Mouse (Mus musculus) layer of hippocampus, adult 11-12 months (tissue): ENCODE measurements around the gene Fam213b.

ENCODE experiments used
- DNase-seq: peaks from one replicate; pipeline ENCODE4 v3.0.0; 2022; ENCODE audit warnings: low spot score

Gene Fam213b

DNA sequence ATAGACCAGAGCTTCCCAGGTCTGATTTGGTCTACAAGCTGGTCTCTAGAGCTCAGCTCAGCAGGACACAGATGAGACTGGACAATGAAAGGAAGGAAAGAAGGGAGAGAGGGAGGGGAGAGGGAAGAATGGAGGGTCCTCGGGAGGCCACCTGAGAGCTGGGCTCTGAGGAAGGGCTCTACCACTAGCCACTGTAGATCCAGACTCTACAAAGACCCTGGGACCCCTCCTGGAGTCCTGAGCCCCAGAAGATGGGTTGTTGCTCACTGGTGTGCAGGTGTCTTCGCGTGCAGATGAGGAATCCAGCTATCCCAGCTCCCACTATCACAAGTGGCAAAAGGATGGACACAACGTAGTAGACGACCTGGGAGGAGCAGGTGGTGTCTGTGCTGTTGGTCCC, 24.0 kb upstream of the Fam213b start:
- no peak for DNase-seq

DNA sequence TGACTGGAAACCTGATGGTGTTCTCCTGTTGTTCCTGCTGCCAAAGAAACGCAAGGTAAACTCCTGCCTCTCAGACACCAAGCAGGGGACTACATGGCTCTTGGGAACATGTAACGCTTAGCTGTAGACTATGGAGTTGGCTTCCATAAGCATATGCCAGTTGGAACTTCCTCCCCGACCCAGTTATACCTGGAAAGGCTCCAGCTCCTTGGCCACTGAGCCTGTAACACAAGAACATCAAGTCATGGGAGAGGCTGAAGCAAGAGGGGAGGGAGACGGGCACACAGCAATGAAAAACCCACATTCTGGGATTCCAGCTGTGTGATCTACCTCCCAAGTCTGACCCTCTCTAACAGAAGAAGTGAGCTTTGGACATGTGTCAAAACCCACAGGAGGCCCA, 23.4 kb upstream of the Fam213b start:
- no peak for DNase-seq

DNA sequence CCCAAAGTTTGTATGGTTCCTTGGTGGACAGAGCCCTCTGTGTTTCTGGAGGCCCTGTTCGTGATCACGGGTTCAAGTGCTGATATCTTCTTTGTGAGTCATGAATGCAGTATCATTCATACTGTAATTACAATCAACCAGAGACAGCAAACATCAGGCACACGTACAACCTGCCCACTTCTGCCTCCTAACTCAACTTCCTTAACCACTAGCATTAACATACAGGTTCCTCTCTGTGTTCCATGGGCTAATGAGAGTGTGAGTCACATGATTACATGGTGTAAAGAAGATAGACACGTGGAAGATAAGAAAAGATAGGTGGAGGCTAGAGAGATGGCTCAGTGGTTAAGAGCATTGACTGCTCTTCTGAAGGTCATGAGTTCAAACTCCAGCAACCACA, 17.7 kb upstream of the Fam213b start:
- no peak for DNase-seq

DNA sequence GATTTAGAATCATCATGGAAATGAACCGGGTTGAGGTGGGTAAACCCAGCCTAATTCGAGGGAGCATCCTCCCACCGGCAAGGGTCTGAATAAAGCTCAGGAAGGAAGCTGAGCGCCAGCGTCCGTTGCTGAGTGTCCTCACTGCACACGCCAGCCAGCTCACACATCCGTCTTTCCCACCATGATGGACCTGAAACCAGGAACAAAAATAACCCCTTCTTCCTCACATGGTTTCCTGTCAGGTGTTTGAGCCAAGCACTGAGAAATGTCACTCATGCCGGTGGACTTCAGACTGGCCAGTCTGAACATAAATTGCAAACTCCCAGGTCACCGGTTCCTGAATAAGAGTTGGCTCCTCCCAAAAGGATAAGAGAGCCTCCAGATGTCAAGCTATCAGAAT, 16.4 kb upstream of the Fam213b start:
- DNase-seq = no peak

DNA sequence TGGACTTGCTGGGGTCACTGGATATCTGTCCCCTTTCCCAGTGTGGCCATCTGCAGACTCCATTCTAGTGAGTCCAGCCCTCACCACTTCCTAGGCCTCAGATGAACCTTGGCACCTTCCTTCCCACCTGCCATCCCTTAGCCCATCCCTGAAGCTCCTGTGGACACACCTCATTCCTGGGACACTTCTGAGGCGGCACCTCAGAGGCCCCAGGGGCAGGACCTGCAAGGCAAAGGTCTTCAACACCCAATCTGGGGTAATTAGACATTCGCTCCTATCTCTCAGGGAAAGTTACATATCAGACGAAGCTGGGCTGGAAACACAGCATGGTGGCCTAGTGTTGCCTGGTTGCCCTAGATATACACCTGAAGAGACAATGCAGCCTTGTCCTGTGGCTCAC, 15.8 kb upstream of the Fam213b start:
- DNase-seq = no peak

DNA sequence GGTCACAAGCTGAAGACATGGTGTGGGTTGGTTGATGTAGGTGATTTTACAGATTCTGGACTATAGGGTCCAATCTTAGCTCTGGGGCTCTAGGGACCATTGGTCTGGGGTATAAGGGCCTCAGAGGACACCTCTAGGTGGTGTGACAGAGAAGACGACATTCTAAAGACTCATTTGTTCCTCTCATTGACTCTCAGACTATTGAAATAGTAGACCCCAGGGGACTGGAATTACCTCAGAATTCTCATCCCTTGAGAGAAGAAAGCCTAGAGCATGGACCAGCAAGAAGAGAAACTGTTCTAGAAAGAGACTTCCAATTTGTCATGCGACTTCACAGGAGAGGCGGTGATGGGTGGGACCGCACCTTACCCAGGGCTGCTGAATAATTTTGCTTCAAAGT, 15.3 kb upstream of the Fam213b start:
- no peak for DNase-seq

DNA sequence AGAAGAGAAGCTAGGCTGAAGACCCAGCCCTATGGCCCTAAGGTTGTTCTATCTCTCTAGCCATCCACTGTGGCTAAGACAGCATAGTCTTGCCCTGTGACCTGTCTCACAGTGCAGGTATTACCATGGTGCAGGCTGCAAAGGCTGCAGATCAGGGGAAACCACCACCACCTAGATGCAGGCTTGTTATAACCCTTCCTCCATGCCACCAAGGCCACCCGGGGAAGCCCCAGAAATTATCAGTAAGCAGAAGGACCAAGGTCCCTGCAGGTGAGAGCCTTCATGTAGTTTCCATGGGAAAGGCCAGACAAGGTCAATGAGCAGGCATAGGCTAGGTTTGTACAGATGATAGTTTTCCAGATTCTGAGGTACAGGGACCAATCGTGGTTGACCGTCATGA, 14.9 kb upstream of the Fam213b start:
- DNase-seq = no peak

DNA sequence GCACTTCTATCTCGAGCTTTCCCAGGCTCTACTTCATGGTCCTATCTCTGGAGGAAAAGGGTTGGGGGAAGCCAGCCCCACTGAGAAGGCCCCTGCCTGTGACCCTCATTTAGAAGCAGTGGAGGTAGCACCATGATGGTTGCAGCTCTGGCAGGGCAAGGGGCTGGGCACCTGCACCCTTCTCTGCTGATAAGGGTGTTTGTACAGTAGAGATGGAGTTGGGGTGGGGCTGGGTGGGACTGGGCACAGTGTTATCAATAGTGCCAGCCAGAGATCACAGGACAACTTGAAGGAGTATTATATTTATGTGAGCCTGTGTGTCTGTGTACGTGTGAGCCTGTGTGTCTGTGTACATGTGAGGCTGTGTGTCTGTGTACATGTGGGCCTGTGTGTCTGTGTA, 12.7 kb upstream of the Fam213b start:
- DNase-seq = no peak

DNA sequence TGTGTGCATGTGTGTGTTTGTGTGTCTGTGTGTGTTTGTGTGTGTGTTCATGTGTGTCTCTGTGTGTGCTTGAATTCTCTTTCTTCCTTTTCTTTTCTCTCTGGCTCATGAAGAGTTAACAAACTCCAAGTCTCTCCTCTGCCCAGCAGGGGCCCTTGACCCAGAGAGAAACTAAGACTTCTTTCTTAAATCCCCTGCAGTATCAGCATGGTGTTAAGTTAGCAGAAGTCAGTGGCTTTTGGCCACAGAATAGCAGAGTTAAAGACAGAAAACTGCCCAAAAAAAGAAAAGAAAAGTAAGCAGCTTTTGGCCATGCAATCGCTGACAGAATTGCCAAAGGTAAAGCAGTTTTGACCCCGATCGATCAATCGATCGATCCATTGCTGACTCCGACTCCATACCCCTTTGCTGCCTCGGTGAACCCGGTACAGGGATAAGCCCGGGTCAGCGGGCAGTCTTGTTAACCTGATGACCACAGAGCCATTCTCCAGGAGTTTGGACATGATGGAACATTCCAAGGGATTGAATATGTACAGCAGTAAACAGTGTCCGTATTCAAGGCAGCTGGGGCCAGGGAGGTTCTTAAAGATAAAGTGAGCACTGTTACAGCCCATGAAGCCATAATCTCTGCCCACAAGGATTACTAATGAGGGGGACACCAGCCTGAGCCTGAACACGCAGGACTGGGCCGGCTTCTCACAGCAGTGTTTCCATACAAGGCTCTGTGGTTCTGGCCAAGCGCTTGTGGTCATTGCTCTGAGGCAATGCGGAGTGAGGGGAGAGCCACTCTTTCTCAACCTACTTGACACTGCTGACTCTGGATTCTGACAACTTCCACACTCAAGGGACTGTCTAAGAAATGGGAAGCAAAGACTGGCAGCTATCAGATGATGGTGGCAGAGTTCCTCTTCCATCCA, 11.9 kb upstream of the Fam213b start:
- DNase-seq = peak; percentile 44

DNA sequence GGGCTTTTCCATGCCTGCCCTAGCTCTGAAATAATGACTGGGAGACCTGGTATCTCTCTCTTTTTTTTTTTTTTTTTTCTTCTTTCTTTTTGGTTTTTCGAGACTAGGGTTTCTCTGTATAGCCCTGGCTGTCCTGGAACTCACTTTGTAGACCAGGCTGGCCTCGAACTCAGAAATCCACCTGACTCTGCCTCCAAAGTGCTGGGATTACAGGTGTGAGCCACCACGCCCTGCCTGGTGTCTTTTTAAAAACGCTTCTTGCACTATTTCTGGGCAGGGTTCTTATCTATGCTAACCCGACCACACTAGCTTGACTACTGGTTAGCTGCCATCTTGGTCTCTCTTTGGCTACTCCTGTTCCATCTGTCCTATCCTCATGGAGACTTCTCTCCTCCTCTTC, 9.6 kb upstream of the Fam213b start:
- no peak for DNase-seq

DNA sequence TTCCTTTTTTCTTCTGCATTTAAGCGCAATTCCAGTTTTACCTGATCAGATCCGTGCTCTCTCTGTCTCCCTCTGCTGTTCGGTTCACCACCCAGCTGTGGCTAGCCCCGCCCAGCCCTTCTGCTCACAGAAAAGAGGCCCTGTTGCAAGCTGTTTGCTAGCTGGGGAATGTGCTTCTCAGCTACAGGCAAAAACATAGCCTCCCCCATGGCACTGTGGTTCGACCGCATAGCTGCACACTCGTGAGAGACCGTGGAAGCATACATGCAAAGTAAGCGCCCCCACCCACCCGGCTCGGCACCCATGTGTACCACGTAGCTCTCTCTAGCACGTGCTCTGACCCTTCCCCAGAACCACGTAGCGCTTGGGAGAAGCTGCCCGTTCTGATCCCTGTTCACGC, 8.9 kb upstream of the Fam213b start:
- peak; percentile 74 for DNase-seq

DNA sequence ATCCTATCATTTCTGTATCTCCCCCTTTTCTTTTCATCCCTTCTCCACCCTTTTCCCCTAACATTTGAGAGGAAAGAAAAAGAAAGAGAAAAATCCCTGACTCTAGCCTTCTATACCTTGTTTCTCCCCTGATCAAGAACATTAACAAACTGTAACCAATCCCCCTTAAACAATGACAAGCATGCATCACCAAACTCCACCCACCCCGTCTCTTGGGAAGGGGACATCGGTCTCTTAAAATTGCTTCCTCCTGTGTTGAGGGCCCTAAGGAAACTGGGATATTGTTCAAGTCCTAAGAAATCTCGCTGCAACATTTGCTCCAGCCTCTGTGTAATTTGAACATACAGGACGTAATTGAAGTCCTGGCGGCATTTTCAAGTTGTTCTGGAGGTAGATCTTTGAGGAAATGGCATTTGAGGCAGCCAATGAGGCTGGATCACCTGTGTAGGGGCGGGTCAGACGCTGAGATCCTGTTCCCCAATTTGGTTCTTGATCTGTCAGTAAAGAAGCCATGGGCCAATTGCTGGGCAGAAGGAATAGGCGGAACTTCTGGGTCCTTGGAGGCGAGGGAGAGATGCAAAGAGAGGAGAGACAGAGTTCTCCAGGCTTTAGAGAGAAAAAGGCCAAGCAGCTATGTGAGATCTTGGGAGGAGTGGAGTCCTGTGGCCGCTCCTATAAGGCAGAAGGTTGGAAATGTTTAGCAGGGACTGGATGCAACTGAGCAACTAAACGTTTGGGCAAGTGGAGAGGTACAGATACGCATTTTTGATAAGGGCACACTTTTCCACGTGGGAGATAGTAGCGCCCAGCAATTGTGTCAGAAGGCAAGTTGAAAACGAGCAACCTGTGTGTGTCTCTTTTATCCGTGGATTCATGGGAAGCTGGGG, 5.5 kb upstream of the Fam213b start:
- peak; percentile 87 for DNase-seq

DNA sequence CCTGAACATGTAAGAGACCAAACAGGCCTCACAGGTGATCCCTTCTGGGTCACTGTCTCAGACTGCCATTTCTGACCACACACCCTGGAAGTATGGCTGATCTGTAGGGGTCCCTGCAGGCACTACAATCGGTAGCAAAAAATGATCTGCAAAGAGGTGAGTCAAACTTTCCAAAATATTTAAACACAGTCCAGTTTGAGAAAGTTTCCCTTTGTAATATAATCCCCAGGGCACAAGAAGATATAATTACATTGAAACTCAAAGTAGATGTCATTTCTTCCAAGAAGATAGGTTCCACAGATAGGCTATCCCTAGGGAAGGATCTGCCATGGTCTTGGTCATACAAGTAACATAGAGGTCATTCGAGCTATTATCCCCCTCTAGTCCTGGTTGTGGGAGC, 3.4 kb upstream of the Fam213b start:
- DNase-seq = no peak

DNA sequence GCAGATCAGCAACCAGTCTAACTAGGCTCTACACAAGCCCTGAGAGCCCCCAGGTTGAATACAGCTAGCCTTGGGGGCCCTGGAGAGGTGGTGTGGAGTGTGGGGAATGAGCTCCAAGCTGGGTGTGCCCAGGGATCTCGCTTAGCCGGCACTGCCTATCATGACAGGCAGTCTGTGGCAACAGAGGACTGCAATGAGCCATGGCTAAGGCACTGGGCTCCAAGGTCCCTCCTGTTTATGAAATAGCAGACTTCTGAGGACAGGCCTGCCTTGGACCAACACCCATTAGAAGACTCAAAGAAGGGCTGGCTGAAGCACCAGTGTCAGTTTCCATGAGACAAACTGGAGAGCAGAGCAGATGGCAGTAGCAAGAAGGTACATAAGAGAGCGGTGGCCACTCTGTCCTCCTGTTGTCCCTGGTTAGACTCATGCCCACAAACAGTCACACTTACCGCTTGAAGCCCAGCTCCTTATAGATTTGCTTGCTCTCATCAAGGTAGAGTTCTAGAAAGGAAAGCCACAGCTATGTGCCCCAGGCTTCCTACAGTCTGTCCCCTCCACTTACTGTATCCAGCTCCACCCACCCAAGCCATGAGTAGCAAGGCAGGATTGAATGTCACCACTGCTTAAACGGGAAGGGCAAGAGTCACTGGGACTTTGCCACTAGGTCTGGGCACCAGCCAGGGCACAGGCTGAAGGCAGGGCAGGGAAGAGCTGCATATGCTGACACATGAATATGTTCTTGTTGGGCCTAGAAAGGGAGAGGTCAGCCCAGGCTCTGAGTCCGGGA, 1.1 kb downstream of the Fam213b start:
- DNase-seq = no peak

DNA sequence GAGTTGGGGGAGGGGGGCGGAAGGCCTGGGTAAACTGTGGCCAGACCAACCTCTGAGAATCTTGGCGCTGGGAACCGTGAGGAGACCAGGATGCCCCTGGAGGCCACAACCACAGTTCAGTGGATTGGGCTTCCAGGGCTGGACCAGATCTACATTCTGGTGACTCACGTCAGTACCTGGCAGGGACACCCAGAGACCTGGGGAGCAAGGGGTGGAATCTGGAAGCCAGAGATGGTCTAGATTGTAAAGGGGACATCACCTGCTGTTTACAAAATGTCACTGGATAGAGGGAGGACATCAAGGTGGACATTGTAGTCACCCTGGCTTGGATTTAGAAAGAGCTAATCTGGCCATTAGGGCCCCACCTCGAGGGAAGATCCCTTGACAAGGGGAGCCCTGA, 3.4 kb downstream of the Fam213b start:
- DNase-seq = no peak

DNA sequence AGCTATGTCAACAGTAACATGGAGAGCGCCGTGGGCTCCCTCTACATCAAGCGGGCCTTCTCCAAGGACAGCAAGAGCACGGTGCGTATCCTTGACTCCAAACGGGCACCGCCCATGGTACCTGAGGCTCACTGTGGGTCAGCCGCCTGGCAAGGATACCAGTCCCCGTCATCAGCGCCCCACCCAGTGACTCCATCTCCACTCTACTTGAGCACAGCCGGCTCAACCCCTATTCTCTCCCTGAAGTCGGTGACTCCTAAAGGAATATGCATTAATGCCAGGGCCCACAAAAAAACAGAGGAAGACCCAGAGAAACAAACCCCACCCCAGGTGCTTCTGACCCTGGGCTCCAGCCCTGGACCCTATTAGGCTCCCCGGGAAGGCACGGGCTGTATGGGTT, 8.0 kb downstream of the Fam213b start:
- no peak for DNase-seq

DNA sequence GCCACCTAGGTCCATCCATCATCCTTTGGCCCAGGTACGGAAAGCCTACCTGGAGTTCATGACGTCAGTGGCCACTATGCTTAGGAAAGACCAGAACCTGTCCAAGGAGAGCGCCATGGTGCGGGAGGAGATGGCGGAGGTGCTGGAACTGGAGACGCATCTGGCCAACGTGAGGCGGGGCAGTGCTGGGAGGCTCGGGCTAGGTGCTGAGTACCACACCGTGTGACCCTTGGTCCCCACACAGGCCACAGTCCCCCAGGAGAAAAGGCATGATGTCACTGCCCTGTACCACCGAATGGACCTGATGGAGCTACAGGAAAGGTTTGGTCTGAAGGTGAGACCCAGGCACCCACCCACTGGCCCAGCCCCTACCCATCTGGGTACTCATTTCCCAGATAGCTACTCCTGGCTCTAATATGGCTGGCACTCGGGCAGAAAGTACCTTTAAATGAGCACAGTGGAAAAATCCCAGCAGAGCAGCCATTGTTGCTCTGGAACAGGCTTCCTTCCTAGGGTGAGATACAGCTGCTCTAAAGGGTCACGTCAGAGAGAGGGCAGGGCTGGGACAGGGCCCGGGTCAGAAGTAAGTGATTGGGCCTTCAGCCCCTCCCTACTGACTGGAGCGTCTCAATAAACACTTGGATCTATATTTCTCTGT, 11.2 kb downstream of the Fam213b start:
- no peak for DNase-seq

DNA sequence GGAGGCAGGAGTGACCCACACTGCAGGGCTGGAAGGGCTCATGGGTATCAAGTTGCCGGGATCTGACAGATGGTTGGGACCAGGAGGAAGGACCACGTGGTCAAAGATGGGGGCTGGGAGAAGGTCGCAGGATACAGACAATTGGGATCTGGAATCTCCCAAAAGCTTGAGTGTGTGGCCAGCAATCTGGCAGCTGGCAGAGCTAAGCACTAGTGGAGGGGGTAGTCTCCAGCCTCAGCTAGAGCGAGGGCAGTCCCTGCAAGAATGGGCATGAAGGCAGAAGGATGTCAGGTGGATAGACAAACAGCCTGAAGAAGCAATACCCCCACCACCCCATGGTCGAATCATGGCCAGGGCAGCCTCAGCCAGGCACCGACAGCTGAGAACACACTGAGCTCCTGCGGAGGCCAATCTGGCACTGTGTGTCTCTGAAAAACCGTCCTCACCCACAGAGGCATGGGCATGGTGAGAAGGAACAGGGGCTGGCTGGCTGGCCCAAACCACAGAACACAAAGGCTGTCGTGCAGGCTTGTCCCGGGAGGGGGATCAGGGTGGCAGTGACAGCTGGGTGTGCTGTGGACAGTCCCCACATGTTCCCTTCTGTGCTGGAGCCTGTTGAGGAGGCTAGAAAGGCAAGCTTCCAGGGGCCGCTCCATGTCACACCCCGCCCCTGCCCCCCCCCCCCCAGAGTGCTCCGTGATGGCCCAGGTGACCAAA, 11.9 kb downstream of the Fam213b start:
- DNase-seq = no peak

DNA sequence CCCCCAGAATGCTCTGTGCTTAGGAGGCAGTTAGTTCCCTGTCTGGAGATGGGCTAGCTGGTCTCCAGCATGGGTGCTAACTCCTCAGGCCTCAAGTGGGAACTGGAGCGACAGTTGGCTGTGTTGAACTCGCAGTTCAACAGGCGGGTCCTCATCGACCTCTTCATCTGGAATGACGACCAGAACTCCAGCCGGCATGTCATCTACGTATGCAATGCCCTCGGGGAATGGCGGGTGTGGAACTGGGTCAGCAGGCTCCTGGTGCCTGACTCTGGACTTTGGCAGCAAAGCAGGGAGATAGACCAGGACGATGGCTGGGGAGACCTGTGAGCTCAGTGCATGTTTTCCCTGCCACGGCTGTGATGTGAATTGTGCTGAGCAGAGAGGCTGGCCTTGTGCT, 13.5 kb downstream of the Fam213b start:
- DNase-seq = no peak

DNA sequence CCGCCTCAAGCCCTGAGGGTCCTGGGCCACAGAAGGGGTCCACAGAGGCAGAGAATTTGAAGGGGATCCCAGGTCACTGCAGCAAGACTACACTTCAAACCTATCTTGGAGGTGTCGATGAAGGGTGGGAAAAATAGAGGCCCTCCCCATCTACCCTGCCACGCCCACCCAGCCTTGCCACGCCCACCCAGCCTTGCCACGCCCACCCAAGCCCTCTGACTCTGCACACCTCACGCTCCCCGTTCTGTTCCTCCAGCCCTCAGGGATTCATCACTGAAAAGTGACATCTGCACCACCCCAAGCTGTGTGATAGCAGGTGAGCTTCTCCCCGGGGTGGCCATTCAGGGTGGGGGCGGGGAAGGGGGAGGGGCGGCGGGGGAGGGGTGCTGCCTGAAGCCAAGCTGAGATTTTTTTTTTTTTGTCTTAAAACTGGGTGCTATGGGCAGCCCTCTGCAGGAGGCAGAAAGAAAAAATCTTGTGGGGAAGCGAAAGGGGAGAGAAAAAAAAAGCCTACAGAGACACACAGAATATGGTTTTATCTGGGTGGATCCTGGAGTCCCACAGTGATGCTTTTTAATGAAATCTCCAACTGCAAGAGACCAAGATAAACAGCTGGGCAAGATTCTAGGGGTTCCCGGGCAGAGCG, 16.8 kb downstream of the Fam213b start:
- no peak for DNase-seq

DNA sequence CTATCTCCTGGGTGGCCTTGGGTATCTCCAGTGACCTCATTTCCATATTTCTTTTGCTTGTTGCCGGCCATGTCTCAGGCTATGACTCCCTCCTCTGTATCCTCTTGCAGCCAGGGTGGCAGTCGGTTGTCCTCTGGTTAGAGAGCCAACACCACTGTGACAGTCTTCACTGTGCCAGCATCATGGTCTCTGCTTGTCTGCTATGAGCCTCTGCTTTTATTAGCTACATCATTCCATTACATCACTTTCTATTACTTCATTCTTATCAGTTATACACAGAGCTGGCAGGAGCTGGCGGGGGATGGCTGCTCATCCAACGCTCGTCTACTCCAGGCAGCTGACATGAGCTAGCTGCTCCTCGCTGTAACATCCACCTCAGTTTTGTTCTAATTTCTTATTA, 18.2 kb downstream of the Fam213b start:
- DNase-seq = no peak
